Mouse (Mus musculus) cerebellum, adult 2 months (tissue): Measurements from ENCODE around the gene Hoxd9.

Source experiments
- CTCF ChIP-seq: fragments of 200-500 bp; IDR thresholded peaks from 2 replicates; pipeline ENCODE4 v1.5.1; 2011; ENCODE audit warnings: low read depth, mild to moderate bottlenecking, control low read depth, low read length, moderate library complexity, borderline replicate concordance; ENCODE audit not compliant: insufficient read depth
- POLR2A ChIP-seq: fragments of 200-500 bp; IDR thresholded peaks from 2 replicates; pipeline ENCODE4 v1.6.1; 2011; ENCODE audit warnings: low read length, control low read depth, borderline replicate concordance; ENCODE audit not compliant: insufficient read depth

- no peak for TF ChIP-seq CTCF
- no peak for TF ChIP-seq POLR2A
These were observed 22.5 kb upstream of the Hoxd9 start, which contains the start of gene Hoxd12 for GRCm38 (mm10) chr2:74674881-74675665.
